Mouse (Mus musculus): ENCODE data around the gene Lingo3. TPM values are rescaled to one million over a fixed set of nuclear protein-coding genes. Genes with fewer than 3 reads are reported as not detected.

Gene Lingo3
- total RNA-seq, 2 experiments from 2014 or later = not detected

GRCm38 (mm10) chr10:80785963-80786362 lies 57.9 kb downstream of the Lingo3 start:
- no peak for ATAC-seq (replicated peaks; ENCODE audit: low FRiP score, poor library complexity, severe bottlenecking)

- ATAC-seq (replicated peaks; ENCODE audit: low FRiP score, poor library complexity, severe bottlenecking) = no peak
Observed at GRCm38 (mm10) chr10:80784871-80785270, 59.0 kb downstream of the Lingo3 start.

GRCm38 (mm10) chr10:80784302-80784701 lies 59.5 kb downstream of the Lingo3 start:
- no peak for ATAC-seq (replicated peaks; ENCODE audit: low FRiP score, poor library complexity, severe bottlenecking)

Other genes with a start within 250 kb of the Lingo3 start
- gene Scamp4, start 241.2 kb downstream of the Lingo3 start, total RNA-seq (2015; ENCODE audit: low replicate concordance) = 8.8 and 10.5 TPM in 2 replicates
- 2.3 and 6.9 TPM in 2 replicates for gene Scamp4, start 241.2 kb downstream of the Lingo3 start, total RNA-seq (2017; ENCODE audit: low replicate concordance)
- gene Adat3, start 241.2 kb downstream of the Lingo3 start, total RNA-seq (2015; ENCODE audit: low replicate concordance) = not detected in 2 replicates
- gene Adat3, start 241.2 kb downstream of the Lingo3 start, total RNA-seq (2017; ENCODE audit: low replicate concordance) = 1.4 TPM in 1 of 2 replicates, not detected in the other
- 0.72 and 1.7 TPM in 2 replicates for gene Gm49322, start 238.0 kb downstream of the Lingo3 start, total RNA-seq (2015; ENCODE audit: low replicate concordance)
- 0.64 and 5.4 TPM in 2 replicates for gene Gm49322, start 238.0 kb downstream of the Lingo3 start, total RNA-seq (2017; ENCODE audit: low replicate concordance)
- 31.4 and 58.0 TPM in 2 replicates for gene Csnk1g2, start 221.2 kb downstream of the Lingo3 start, total RNA-seq (2015; ENCODE audit: low replicate concordance)
- 50.1 and 62.4 TPM in 2 replicates for gene Csnk1g2, start 221.2 kb downstream of the Lingo3 start, total RNA-seq (2017; ENCODE audit: low replicate concordance)
- gene Btbd2, start 187.0 kb downstream of the Lingo3 start, total RNA-seq (2015; ENCODE audit: low replicate concordance) = 2.9 and 3.8 TPM in 2 replicates
- 9.2 and 25.3 TPM in 2 replicates for gene Btbd2, start 187.0 kb downstream of the Lingo3 start, total RNA-seq (2017; ENCODE audit: low replicate concordance)
- gene Mknk2, start 165.9 kb downstream of the Lingo3 start, total RNA-seq (2015; ENCODE audit: low replicate concordance) = 78.2 and 83.0 TPM in 2 replicates
- gene Mknk2, start 165.9 kb downstream of the Lingo3 start, total RNA-seq (2017; ENCODE audit: low replicate concordance) = 49.4 and 67.6 TPM in 2 replicates
- gene Mob3a, start 142.1 kb downstream of the Lingo3 start, total RNA-seq (2015; ENCODE audit: low replicate concordance) = 19.5 and 32.3 TPM in 2 replicates
- 9.0 and 25.7 TPM in 2 replicates for gene Mob3a, start 142.1 kb downstream of the Lingo3 start, total RNA-seq (2017; ENCODE audit: low replicate concordance)
- gene Izumo4, start 141.9 kb downstream of the Lingo3 start, total RNA-seq (2015; ENCODE audit: low replicate concordance) = 21.4 and 36.4 TPM in 2 replicates
- 3.3 and 3.8 TPM in 2 replicates for gene Izumo4, start 141.9 kb downstream of the Lingo3 start, total RNA-seq (2017; ENCODE audit: low replicate concordance)
- 42.8 and 69.6 TPM in 2 replicates for gene Ap3d1, start 101.8 kb downstream of the Lingo3 start, total RNA-seq (2015; ENCODE audit: low replicate concordance)
- 66.0 and 111 TPM in 2 replicates for gene Ap3d1, start 101.8 kb downstream of the Lingo3 start, total RNA-seq (2017; ENCODE audit: low replicate concordance)
- 69.6 and 105 TPM in 2 replicates for gene Dot1l, start 88.8 kb downstream of the Lingo3 start, total RNA-seq (2015; ENCODE audit: low replicate concordance)
- 51.7 and 61.7 TPM in 2 replicates for gene Dot1l, start 88.8 kb downstream of the Lingo3 start, total RNA-seq (2017; ENCODE audit: low replicate concordance)
- gene Sf3a2, start 45.8 kb downstream of the Lingo3 start, total RNA-seq (2015; ENCODE audit: low replicate concordance) = 34.2 and 48.6 TPM in 2 replicates
- 16.8 and 18.1 TPM in 2 replicates for gene Sf3a2, start 45.8 kb downstream of the Lingo3 start, total RNA-seq (2017; ENCODE audit: low replicate concordance)
- gene Plekhj1, start 45.4 kb downstream of the Lingo3 start, total RNA-seq (2015; ENCODE audit: low replicate concordance) = 71.0 and 81.7 TPM in 2 replicates
- 18.9 and 38.1 TPM in 2 replicates for gene Plekhj1, start 45.4 kb downstream of the Lingo3 start, total RNA-seq (2017; ENCODE audit: low replicate concordance)
- not detected in 2 replicates for gene Amh, start 38.8 kb downstream of the Lingo3 start, total RNA-seq (2015; ENCODE audit: low replicate concordance)
- not detected in 2 replicates for gene Amh, start 38.8 kb downstream of the Lingo3 start, total RNA-seq (2017; ENCODE audit: low replicate concordance)
- gene Jsrp1, start 30.5 kb downstream of the Lingo3 start, total RNA-seq (2015; ENCODE audit: low replicate concordance) = not detected in 2 replicates
- not detected in 2 replicates for gene Jsrp1, start 30.5 kb downstream of the Lingo3 start, total RNA-seq (2017; ENCODE audit: low replicate concordance)
- gene Oaz1, start 17.4 kb downstream of the Lingo3 start, total RNA-seq (2015; ENCODE audit: low replicate concordance) = 1,470 and 1,566 TPM in 2 replicates
- 158 and 259 TPM in 2 replicates for gene Oaz1, start 17.4 kb downstream of the Lingo3 start, total RNA-seq (2017; ENCODE audit: low replicate concordance)
- 24.7 and 54.4 TPM in 2 replicates for gene Lsm7, start 11.2 kb upstream of the Lingo3 start, total RNA-seq (2015; ENCODE audit: low replicate concordance)
- 75.3 and 78.9 TPM in 2 replicates for gene Lsm7, start 11.2 kb upstream of the Lingo3 start, total RNA-seq (2017; ENCODE audit: low replicate concordance)
- gene Sppl2b, start 11.2 kb upstream of the Lingo3 start, total RNA-seq (2015; ENCODE audit: low replicate concordance) = 262 and 270 TPM in 2 replicates
- 283 and 322 TPM in 2 replicates for gene Sppl2b, start 11.2 kb upstream of the Lingo3 start, total RNA-seq (2017; ENCODE audit: low replicate concordance)
- 0.72 TPM in 1 of 2 replicates, not detected in the other for gene Tmprss9, start 27.8 kb upstream of the Lingo3 start, total RNA-seq (2015; ENCODE audit: low replicate concordance)
- gene Tmprss9, start 27.8 kb upstream of the Lingo3 start, total RNA-seq (2017; ENCODE audit: low replicate concordance) = 0.30 TPM in 1 of 2 replicates, not detected in the other
- 17.6 and 32.1 TPM in 2 replicates for gene Timm13, start 56.9 kb upstream of the Lingo3 start, total RNA-seq (2015; ENCODE audit: low replicate concordance)
- gene Timm13, start 56.9 kb upstream of the Lingo3 start, total RNA-seq (2017; ENCODE audit: low replicate concordance) = 3.7 and 7.6 TPM in 2 replicates
- 0.36 and 1.3 TPM in 2 replicates for gene Lmnb2, start 74.2 kb upstream of the Lingo3 start, total RNA-seq (2015; ENCODE audit: low replicate concordance)
- 7.3 and 9.0 TPM in 2 replicates for gene Lmnb2, start 74.2 kb upstream of the Lingo3 start, total RNA-seq (2017; ENCODE audit: low replicate concordance)
- gene Gadd45b, start 86.0 kb upstream of the Lingo3 start, total RNA-seq (2015; ENCODE audit: low replicate concordance) = 1.3 and 1.8 TPM in 2 replicates
- 3.6 and 9.2 TPM in 2 replicates for gene Gadd45b, start 86.0 kb upstream of the Lingo3 start, total RNA-seq (2017; ENCODE audit: low replicate concordance)
- gene Gng7, start 170.9 kb upstream of the Lingo3 start, total RNA-seq (2015; ENCODE audit: low replicate concordance) = not detected in 2 replicates
- gene Gng7, start 170.9 kb upstream of the Lingo3 start, total RNA-seq (2017; ENCODE audit: low replicate concordance) = 0.38 and 0.90 TPM in 2 replicates
- gene Diras1, start 181.6 kb upstream of the Lingo3 start, total RNA-seq (2015; ENCODE audit: low replicate concordance) = not detected in 2 replicates
- gene Diras1, start 181.6 kb upstream of the Lingo3 start, total RNA-seq (2017; ENCODE audit: low replicate concordance) = not detected in 2 replicates
- gene Slc39a3, start 193.4 kb upstream of the Lingo3 start, total RNA-seq (2015; ENCODE audit: low replicate concordance) = 4.3 and 7.1 TPM in 2 replicates
- gene Slc39a3, start 193.4 kb upstream of the Lingo3 start, total RNA-seq (2017; ENCODE audit: low replicate concordance) = 1.2 and 4.2 TPM in 2 replicates
- 13.0 and 22.2 TPM in 2 replicates for gene Sgta, start 216.1 kb upstream of the Lingo3 start, total RNA-seq (2015; ENCODE audit: low replicate concordance)
- 13.8 and 16.6 TPM in 2 replicates for gene Sgta, start 216.1 kb upstream of the Lingo3 start, total RNA-seq (2017; ENCODE audit: low replicate concordance)
- gene Thop1, start 226.0 kb upstream of the Lingo3 start, total RNA-seq (2015; ENCODE audit: low replicate concordance) = 2.9 and 4.3 TPM in 2 replicates
- 3.2 and 22.8 TPM in 2 replicates for gene Thop1, start 226.0 kb upstream of the Lingo3 start, total RNA-seq (2017; ENCODE audit: low replicate concordance)